Mouse (Mus musculus) WW6 (cell line): ENCODE data around the gene Gtpbp10.
A peak's percentile ranks its signal among the peaks of the same experiment; 100 is the strongest.

Experiments used
- DNase-seq: peaks from one replicate; pipeline ENCODE4 v3.0.0-alpha.2; 2013; ENCODE audit warnings: low read depth, low spot score

The Gtpbp10 gene

DNA sequence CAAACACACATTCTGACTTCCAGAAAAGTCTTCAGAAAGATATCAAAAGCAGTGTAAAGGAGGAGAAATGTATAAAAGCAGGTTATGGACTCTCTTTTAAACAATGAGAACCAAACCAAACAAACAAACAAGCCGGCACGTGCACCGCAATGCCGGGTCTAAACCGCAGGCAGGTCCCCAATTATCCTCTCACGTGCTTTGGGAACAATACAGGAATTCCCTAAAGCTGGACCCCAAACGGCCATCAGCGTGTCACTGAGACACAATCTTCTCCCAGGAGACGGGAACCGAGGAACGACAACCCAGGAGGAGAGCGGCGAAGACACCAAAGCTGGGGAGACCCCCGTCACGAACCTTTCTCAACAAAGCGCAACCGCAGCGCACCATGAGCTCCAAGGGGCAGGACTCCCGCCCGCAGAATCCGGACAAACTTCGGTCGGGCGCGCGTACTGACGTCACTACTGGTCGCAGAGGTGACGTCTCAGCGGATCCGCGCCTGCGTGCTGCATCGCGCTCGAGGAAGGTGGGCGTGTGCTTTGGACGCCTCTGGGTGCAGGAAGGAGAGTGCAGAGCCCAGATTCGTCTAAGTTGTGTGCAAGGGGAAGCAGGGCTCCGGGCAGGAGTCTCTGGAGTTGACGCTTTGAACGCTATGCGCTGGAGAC lies at the start of gene Gtpbp10:
Gene Gtpbp10, minus strand, starts transcription at position 460 of the 662 bp plus-strand sequence.
- peak; percentile 91 for DNase-seq

DNA sequence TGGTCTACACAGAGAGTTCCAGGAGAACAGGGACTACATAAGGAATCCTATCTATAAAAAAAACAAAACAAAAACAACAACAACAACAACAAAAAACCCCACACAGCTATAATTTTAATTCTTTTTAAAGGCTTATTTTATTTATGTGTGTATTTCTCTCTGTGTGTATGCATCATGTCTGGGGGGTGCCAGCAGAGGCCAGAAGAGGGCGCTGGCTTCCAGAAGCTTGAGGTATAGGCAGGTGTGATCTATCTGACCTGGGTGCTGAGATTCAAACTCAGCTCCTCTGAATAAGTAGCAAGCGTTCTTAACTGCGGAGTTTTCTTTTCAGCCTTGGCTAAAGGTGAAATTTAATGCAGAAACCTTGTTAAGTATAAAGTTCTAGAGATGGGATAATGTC lies 28.3 kb upstream of the Gtpbp10 start:
- DNase-seq = no peak

DNA sequence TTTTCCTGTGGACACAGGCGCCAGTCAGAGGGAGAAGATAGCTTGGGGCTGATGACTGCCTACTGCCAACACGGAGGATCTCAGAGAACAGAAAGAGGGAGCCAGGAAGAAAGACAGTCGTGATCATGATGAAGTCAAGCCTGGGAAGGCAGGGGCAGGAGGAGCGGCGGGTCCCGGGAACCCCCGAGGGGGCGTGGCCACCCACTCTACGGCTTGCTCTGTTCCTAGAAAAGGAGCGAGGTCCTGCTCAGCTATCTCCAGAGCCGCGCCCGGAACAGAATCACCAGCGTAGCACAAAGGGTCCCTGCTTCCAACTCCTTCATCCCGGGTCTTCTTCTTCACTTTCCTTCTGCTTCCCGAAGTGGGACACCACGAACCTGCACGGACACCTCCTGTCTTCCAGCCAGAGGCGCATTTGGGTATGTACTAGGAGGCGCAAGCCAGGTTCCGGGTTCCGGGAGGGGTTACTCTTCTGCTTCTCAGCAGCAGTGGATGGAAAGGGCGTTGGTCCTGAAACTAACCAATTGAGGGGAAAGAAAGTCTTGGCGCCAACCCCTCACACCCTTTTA lies 14.5 kb upstream of the Gtpbp10 start, which contains the start of gene Gm8773:
Gene Gm8773, plus strand, starts transcription at position 51 of the 569 bp plus-strand sequence.
- peak; percentile 28 for DNase-seq

GRCm38 (mm10) chr5:5562435-5562834 lies 3.1 kb upstream of the Gtpbp10 start:
- DNase-seq = no peak

DNA sequence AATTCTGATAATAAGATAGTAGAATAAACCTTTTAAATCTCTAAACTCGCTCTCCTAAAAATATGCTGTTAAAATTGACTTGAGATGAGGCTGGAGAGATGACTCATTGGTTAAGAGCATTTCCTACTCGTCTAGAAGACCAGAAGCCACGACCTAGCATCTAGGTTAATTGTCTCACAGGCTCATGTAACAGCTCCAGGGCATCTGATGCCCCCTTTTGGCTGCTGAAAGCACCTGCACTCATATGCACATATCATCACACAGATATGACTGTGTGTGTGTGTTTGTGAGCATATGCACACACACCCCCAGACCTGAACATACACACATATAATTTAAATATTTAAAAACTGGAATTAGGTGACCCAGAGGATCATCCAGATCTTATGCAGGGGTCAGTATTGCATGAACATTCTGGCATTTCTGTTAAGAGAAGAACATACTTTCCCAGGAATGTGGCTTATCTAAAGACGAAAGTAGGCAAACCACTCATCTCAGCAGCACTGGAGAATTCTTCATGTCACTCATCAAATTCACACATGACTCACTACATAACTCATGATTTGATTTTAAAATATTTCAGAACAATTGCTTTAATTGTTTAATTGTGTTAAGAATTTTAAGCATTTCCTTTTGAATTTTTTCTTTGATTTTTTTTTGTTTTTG lies 1.8 kb upstream of the Gtpbp10 start:
- DNase-seq = no peak

GRCm38 (mm10) chr5:5559798-5560197 lies 460 bp upstream of the Gtpbp10 start:
- no peak for DNase-seq

GRCm38 (mm10) chr5:5551110-5551509 lies 8.2 kb downstream of the Gtpbp10 start:
- DNase-seq = no peak

GRCm38 (mm10) chr5:5540385-5540784 lies 19.0 kb downstream of the Gtpbp10 start:
- no peak for DNase-seq

DNA sequence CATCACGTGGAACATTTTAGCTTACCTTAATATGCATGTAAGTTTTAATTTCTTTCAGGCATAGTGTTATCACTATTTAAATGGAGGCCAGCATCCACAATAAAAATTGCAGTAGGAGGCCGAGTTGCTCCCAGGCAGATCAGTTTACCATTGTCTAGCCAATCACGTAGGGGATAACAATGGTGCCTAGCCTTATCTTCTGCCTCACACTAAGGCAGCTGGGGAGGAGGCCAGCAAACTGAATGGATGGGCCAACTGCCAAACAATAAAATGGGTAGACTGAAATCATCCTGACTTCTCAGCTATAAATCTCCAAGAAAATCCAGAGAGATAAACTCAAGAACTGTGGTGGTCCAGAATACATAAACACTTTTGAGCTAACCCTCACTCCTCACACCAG lies 19.6 kb downstream of the Gtpbp10 start:
- no peak for DNase-seq

DNA sequence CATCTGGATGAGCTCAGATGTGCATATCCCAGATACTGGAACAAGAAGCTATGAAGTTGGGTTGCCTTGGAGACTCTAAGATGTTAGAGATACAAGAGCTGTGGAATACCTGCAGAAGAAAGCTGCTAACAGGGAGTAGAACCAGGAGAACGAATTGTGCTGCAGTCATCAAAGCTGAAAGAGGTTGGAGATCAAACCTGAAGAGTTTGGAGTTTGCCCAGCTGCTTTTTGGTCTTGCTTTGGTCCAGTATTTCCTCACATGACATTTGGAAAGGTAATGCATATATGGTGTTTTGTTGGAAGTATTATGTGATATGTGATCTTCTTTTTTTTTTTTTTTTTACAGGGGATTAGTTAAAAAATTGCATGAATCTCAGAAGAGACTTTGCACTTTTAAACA lies 23.2 kb downstream of the Gtpbp10 start:
- no peak for DNase-seq

- DNase-seq = no peak
Measured at GRCm38 (mm10) chr5:5533656-5534420, 25.5 kb downstream of the Gtpbp10 start.

- DNase-seq = no peak
Measured at GRCm38 (mm10) chr5:5515411-5515810, 43.9 kb downstream of the Gtpbp10 start.

DNA sequence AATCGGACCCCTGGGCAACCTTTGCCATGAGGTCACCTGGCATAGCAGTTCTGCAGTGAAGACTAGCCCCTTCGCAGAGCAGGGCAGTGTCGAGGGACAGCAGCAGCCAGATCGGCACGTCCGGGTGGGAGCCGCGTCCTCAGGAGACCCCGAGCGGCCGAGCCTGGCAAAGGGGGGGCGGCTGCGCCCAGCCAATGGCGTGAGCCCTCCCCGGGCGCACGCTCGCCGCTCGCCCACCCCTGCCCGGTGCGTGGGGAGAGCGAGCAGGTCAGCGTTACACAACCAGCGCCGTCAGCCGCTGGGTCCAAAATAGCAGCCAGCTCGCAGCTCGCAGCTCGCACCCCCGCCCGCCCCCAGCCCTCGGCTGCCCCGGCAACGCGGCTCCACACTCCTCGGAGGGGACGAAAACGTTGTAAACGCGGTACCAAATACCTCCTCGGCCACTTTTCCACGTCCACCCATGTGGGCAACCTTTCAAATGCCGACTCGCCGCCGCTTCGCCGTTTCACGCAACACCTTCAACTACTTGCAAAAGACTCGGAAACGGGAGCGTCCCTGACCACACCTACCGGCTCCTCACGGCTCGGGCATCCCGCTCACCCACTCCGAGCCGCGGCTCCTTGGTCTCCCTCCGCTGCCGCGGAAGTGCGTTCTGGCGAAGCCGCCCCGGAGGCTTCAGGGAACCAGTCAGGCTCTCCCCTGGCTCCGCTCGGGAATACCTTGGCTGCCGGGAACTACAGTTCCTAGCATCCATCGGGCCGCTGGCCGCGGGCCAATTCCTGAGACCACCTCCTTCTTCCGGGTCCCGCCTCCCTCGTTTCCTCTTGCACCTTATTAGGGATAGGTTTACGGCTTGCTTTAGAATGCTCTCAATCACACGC lies 44.9 kb downstream of the Gtpbp10 start, which contains the start of gene Cldn12:
Gene Cldn12, minus strand, starts transcription at position 763 of the 881 bp plus-strand sequence.
- peak; percentile 83 for DNase-seq

DNA sequence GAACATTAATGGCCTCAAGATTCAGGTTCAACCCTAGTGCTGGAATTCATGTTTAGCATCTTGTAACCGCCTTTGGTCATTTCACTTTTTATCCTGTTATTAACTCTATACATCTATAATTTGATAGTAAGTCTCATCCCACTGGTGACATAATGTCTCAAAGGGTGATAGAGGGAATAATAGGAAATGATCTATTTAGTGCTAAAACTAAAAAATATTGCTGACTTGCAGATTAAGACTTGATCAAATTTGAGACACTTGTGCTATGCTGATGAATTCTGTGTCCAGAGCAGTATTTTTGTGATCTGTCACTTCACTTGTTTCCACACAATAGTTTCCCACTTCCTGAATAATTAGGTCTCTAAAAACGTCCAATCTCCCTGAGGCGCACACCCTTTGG lies 47.9 kb downstream of the Gtpbp10 start:
- DNase-seq = no peak

GRCm38 (mm10) chr5:5510989-5511388 lies 48.3 kb downstream of the Gtpbp10 start:
- DNase-seq = no peak

GRCm38 (mm10) chr5:5510304-5510887 lies 48.9 kb downstream of the Gtpbp10 start:
- no peak for DNase-seq

- DNase-seq = no peak
Measured at GRCm38 (mm10) chr5:5508231-5508630, 51.1 kb downstream of the Gtpbp10 start.

GRCm38 (mm10) chr5:5507701-5508225 lies 51.6 kb downstream of the Gtpbp10 start:
- no peak for DNase-seq

GRCm38 (mm10) chr5:5504456-5504855 lies 54.9 kb downstream of the Gtpbp10 start:
- no peak for DNase-seq

GRCm38 (mm10) chr5:5503381-5503780 lies 56.0 kb downstream of the Gtpbp10 start:
- DNase-seq = no peak
